Mouse (Mus musculus) heart, embryonic 14.5 days (tissue): ENCODE data around the gene Rab3ip. TPM values are rescaled to one million over a fixed set of nuclear protein-coding genes. Genes with fewer than 3 reads are reported as not detected.

Experiments
- ATAC-seq: fragments of 200-750 bp; cut with Nextera tagmentation; 2 replicates; pipeline ENCODE4 v1.8.0; 2017; ENCODE audit warnings: low read depth, moderate TSS enrichment; ENCODE audit not compliant: insufficient number of reproducible peaks, insufficient read depth, low FRiP score
- H3K27ac ChIP-seq, 2 experiments: fragments of 200-500 bp in 1 of 2; fragments of 300-500 bp in 1 of 2; sonication (generic) in 1 of 2; replicated peaks in 1 of 2; 2 replicates each; pipeline ENCODE4 v1.5.1; 2012 to 2014; ENCODE audit warnings: low read depth in 2 of 2, low read length in 2 of 2, control low read depth in 1 of 2, mild to moderate bottlenecking in 1 of 2, mixed read lengths in 1 of 2; ENCODE audit not compliant: control insufficient read depth in 1 of 2, insufficient read depth in 1 of 2
- H3K27me3 ChIP-seq: fragments of 300-500 bp; sonication (generic); 2 replicates; pipeline ENCODE4 v1.6.1; 2014; ENCODE audit warnings: mild to moderate bottlenecking, low read length, control low read depth; ENCODE audit not compliant: control insufficient read depth, insufficient read depth
- H3K36me3 ChIP-seq: fragments of 300-500 bp; sonication (generic); 2 replicates; pipeline ENCODE4 v1.6.1; 2014; ENCODE audit warnings: mild to moderate bottlenecking, control low read depth, low read length, mixed read lengths; ENCODE audit not compliant: control insufficient read depth, insufficient read depth
- H3K4me1 ChIP-seq, 2 experiments: fragments of 200-500 bp in 1 of 2; fragments of 300-500 bp in 1 of 2; sonication (generic) in 1 of 2; 2 replicates each; pipeline ENCODE4 v1.6.1; 2012 to 2014; ENCODE audit warnings: low read length in 2 of 2, control low read depth in 1 of 2, mixed read lengths in 1 of 2; ENCODE audit not compliant: control insufficient read depth in 2 of 2, insufficient read depth in 2 of 2
- H3K4me2 ChIP-seq: fragments of 300-500 bp; sonication (generic); 2 replicates; pipeline ENCODE4 v1.6.1; 2014; ENCODE audit warnings: mild to moderate bottlenecking, low read length
- H3K4me3 ChIP-seq, 2 experiments: fragments of 200-500 bp in 1 of 2; fragments of 300-500 bp in 1 of 2; sonication (generic) in 1 of 2; 2 replicates each; pipeline ENCODE4 v1.5.1; 2012 to 2014; ENCODE audit warnings: low read length in 2 of 2, mild to moderate bottlenecking in 2 of 2, control low read depth in 1 of 2, low read depth in 1 of 2, moderate library complexity in 1 of 2; ENCODE audit not compliant: control insufficient read depth in 1 of 2, insufficient read depth in 1 of 2
- H3K9ac ChIP-seq: fragments of 300-500 bp; sonication (generic); 2 replicates; pipeline ENCODE4 v1.6.1; 2014; ENCODE audit warnings: mild to moderate bottlenecking, low read length
- H3K9me3 ChIP-seq: fragments of 300-500 bp; sonication (generic); 2 replicates; pipeline ENCODE4 v1.6.1; 2016; ENCODE audit warnings: low read length, control low read depth; ENCODE audit not compliant: control insufficient read depth
- WGBS: fragments of 180-500 bp; shearing (Covaris S2); extraction: QIAGEN DNeasy Blood & Tissue Kit; methylation state at CpG from one replicate; pipeline ENCODE4 v1.1.7; 2014; 5-methylcytosine and 5-hydroxymethylcytosine counted together
- polyA plus RNA-seq: library from polyadenylated mRNA; unstranded; fragments of >200 nt; fragmentation: Nextera tagmentation; extraction: Ambion mirVana; gene quantifications from 2 replicates; pipeline ENCODE4 v1.2.1, GENCODE M21; 2014

The Rab3ip gene
- polyA plus RNA-seq, 1 experiment from 2014 or later, result 66.2 TPM

GRCm38 (mm10) chr10:116877436-116877835 lies 73.1 kb downstream of the Rab3ip start:
- 89% methylated on average over 4 of the region's 4 CpGs for WGBS
- Histone ChIP-seq H3K27ac (no peak overlapping the region), H3K4me3 (no peak overlapping the region), H3K9ac (no peak overlapping the region), H3K9me3 (no peaks in the 10 kb centered on the region), H3K36me3 (no peaks in the 10 kb centered on the region), H3K4me2 (no peak overlapping the region), H3K4me1 (no peaks in the 10 kb centered on the region; a peak in 1 of 4 replicates), H3K27me3 (no peaks in the 10 kb centered on the region)
- no peak for ATAC-seq

GRCm38 (mm10) chr10:116874490-116874889 lies 76.1 kb downstream of the Rab3ip start:
- WGBS, result 72% methylated on average over 9 of the region's 9 CpGs
- ATAC-seq, result no peak
- H3K4me1 ChIP-seq, result no peaks in the 10 kb centered on the region; a peak in 1 of 4 replicates

DNA sequence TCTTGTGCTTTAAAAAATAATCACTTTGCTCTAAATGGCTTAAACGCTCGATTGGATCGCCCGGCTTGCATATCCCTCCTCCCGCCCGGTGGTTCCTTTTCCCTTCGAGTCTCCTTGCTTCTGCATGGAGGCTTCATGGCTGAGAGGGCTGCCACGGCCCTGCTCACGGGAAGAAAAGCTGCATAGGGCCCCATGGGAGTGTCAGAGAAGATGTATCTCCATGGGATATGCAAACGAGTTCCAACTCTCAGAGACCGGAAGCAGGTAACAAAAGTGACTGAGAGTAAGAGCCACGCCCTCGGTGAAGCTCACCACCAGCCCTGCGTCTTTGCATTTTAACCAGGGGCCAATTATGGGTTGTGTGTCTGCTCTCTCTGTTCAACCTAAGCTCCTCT lies 78.6 kb downstream of the Rab3ip start:
- WGBS, result 79% methylated on average over 14 of the region's 14 CpGs
- Histone ChIP-seq H3K27me3 (no peaks in the 10 kb centered on the region), H3K4me2 (no peak overlapping the region), H3K9me3 (no peaks in the 10 kb centered on the region), H3K4me1 (no peaks in the 10 kb centered on the region; a peak in 1 of 4 replicates), H3K36me3 (no peaks in the 10 kb centered on the region), H3K4me3 (no peak overlapping the region), H3K9ac (no peak overlapping the region), H3K27ac (no peak overlapping the region)
- no peak for ATAC-seq

More at GRCm38 (mm10) chr10:116874490-116874889, 76.1 kb downstream of the Rab3ip start:
- H3K9me3 ChIP-seq, result no peaks in the 10 kb centered on the region
- no peaks in the 10 kb centered on the region for H3K36me3 ChIP-seq
- no peak overlapping the region for H3K9ac ChIP-seq
- no peak overlapping the region for H3K4me3 ChIP-seq
- no peak overlapping the region for H3K27ac ChIP-seq
- H3K27me3 ChIP-seq, result no peaks in the 10 kb centered on the region
- no peak overlapping the region for H3K4me2 ChIP-seq

DNA sequence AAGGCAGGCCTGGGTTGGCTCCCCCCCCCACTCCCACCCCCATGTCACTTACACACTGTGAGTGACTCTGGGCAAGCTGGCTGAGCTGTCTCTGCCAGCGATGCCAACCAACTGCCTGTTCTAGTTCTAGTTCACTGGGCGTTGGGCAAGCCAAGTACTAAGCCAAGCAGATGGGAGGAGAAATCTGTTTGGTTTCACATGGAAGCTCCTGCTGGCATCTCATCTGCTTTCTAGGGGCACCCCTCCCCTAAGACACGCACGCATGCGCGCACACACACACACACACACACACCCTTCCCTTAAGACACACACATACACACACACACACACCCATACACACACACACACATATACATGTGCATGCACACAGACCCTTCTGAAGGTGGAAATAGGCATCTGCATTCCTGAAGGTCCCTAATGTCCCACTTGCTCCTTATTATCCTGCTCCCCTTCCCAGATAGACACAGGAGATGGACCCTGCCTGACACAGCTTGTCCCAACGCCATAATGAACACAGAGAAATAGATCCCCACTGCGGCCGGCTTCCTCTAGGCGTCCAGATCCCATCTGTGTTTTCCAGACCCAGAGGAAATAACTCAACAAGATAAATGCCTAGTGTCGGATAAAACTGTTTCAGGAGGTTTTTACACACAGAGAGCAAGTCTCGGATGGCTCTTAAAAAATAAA lies 79.1 kb downstream of the Rab3ip start:
- Histone ChIP-seq H3K9ac (no peak overlapping the region), H3K27ac (no peak overlapping the region), H3K4me3 (no peak overlapping the region), H3K4me1 (no peaks in the 10 kb centered on the region; a peak in 1 of 4 replicates), H3K36me3 (no peaks in the 10 kb centered on the region), H3K27me3 (no peaks in the 10 kb centered on the region), H3K4me2 (no peak overlapping the region), H3K9me3 (no peaks in the 10 kb centered on the region)
- ATAC-seq, result no peak
- 77% methylated on average over 12 of the region's 12 CpGs for WGBS

DNA sequence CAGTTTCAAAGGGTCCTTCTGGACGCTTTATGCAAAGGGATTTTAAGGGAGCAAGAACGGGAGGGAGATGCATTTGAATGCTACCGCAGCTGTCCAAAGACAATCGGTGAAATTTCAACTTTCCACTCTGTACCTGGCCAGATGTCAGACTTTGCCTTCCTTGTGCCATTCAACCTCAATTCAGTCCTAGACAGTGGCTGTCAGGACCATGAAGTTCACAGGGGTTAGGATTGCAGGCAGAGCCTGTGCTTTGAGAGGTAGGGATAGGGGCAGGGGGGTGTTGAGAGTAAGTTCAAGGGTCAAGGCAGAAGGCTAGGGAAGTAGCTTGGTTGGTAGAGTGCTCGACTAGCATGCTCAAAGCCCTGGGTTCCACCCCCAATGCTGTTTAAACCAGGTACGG lies 79.8 kb downstream of the Rab3ip start:
- Histone ChIP-seq H3K9ac (no peak overlapping the region), H3K9me3 (no peaks in the 10 kb centered on the region), H3K27me3 (no peaks in the 10 kb centered on the region), H3K4me1 (no peaks in the 10 kb centered on the region; a peak in 1 of 4 replicates), H3K27ac (no peak overlapping the region), H3K4me3 (no peak overlapping the region), H3K36me3 (no peaks in the 10 kb centered on the region), H3K4me2 (no peak overlapping the region)
- ATAC-seq, result no peak
- 82% methylated on average over 6 of the region's 6 CpGs for whole genome bisulfite sequencing

Other genes with a start within 250 kb of the Rab3ip start
- gene Myrfl, start 53.9 kb downstream of the Rab3ip start, polyA plus RNA-seq, result 0.26 and 0.34 TPM in 2 replicates
- not detected in 2 replicates for gene Gm10271, start 21.8 kb upstream of the Rab3ip start, polyA plus RNA-seq
- 0.77 and 0.81 TPM in 2 replicates for gene Best3, start 35.5 kb upstream of the Rab3ip start, polyA plus RNA-seq
- gene Lrrc10, start 94.6 kb upstream of the Rab3ip start, polyA plus RNA-seq, result 80.5 and 84.2 TPM in 2 replicates
- gene Cct2, start 113.0 kb upstream of the Rab3ip start, polyA plus RNA-seq, result 178 and 183 TPM in 2 replicates
- gene Frs2, start 197.8 kb upstream of the Rab3ip start, polyA plus RNA-seq, result 25.4 and 26.1 TPM in 2 replicates